ENCODE assay signal across 8 mouse cellular contexts in genomic region chr13:109228967-109229617, GRCm38 (mm10).
DNase-seq lines count a peak whose midpoint lies in the region; ATAC-seq and TF ChIP-seq lines count a peak whose summit lies in the region.

No protein-coding gene starts in this region.

- peak overlapping the region; percentile 42 for H3K4me3 ChIP-seq in left cerebral cortex, adult 2 months
- peak overlapping the region; percentile 58 for H3K4me3 ChIP-seq in bone marrow macrophage, adult 2 months (ENCODE audit: insufficient read depth, low read length)
- H3K4me3 ChIP-seq in forebrain, embryonic 12.5 days (replicated peaks), result no peak overlapping the region
- H3K4me3 ChIP-seq in intestine, embryonic 14.5 days (ENCODE audit: low read depth, low read length), result 0 out of 2 replicates have a peak overlapping the region, but pooled peaks have one; percentile 10
- peak overlapping the region; percentile 23 for H3K4me3 ChIP-seq in macrophage (ENCODE audit: inconsistent target)
- peak overlapping the region; percentile 23 for H3K4me3 ChIP-seq in stomach, embryonic 15.5 days (replicated peaks)

- no peak for TF ChIP-seq POLR2A in bone marrow macrophage, adult 2 months (IDR thresholded peaks at IDR 0.05; ENCODE audit: borderline replicate concordance, low read depth, low read length)

- TF ChIP-seq CTCF in left cerebral cortex, adult 2 months (IDR thresholded peaks at IDR 0.05), result peak; percentile 85
- TF ChIP-seq CTCF in bone marrow macrophage, adult 2 months (IDR thresholded peaks at IDR 0.05; ENCODE audit: low read depth, low read length), result no peak

- no peaks in the 10 kb centered on the region for H3K36me3 ChIP-seq in forebrain, embryonic 12.5 days (replicated peaks)
- H3K36me3 ChIP-seq in intestine, embryonic 14.5 days (ENCODE audit: control insufficient read depth, insufficient read depth, low read length), result no peaks in the 10 kb centered on the region
- no peaks in the 10 kb centered on the region for H3K36me3 ChIP-seq in macrophage (ENCODE audit: inconsistent target)
- no peaks in the 10 kb centered on the region for H3K36me3 ChIP-seq in stomach, embryonic 15.5 days

- no peak overlapping the region for H3K27ac ChIP-seq in left cerebral cortex, adult 2 months
- H3K27ac ChIP-seq in bone marrow macrophage, adult 2 months (ENCODE audit: insufficient read depth, low read depth, low read length), result no peak overlapping the region
- H3K27ac ChIP-seq in forebrain, embryonic 12.5 days, result no peak overlapping the region
- no peak overlapping the region for H3K27ac ChIP-seq in intestine, embryonic 14.5 days (ENCODE audit: low read depth)
- H3K27ac ChIP-seq in macrophage, result no peak overlapping the region
- peak overlapping the region; percentile 45; the same call in 1 of the 2 replicates for H3K27ac ChIP-seq in stomach, embryonic 15.5 days

- intact Hi-C loops in left cerebral cortex, adult 2 months (cut with DNase I), result loop anchor here (1.0 to 2.0 kb wide), 4 partner anchors 114 to 382 kb away; no protein-coding TSS in a partner anchor

- no peaks in the 10 kb centered on the region for H3K9me3 ChIP-seq in forebrain, embryonic 12.5 days
- H3K9me3 ChIP-seq in intestine, embryonic 14.5 days (ENCODE audit: control insufficient read depth, low read length), result no peaks in the 10 kb centered on the region
- no peaks in the 10 kb centered on the region for H3K9me3 ChIP-seq in stomach, embryonic 15.5 days

- H3K79me2 ChIP-seq in macrophage (ENCODE audit: inconsistent target), result no peaks in the 10 kb centered on the region

- H3K9ac ChIP-seq in forebrain, embryonic 12.5 days, result no peak overlapping the region
- H3K9ac ChIP-seq in intestine, embryonic 14.5 days (ENCODE audit: low read length), result no peak overlapping the region
- H3K9ac ChIP-seq in stomach, embryonic 15.5 days, result no peak overlapping the region

- no peak for DNase-seq in left cerebral cortex, adult 2 months (ENCODE audit: extremely low spot score in 1 of 2, low spot score in 2 of 2)
- no peak for DNase-seq in left cerebral cortex, adult 18-20 months (ENCODE audit: low spot score in 2 of 2)
- DNase-seq in intestine, embryonic 14.5 days (ENCODE audit: low spot score), result peak; percentile 68
- no peak for DNase-seq in urinary bladder, adult 18-20 months (ENCODE audit: low spot score in 2 of 2)

- peaks cover 7% of the 10 kb centered on the region for H3K4me1 ChIP-seq in bone marrow macrophage, adult 2 months (ENCODE audit: control insufficient read depth, insufficient read depth, low read length)
- peaks cover 4% of the 10 kb centered on the region; the same call in 1 of the 2 replicates for H3K4me1 ChIP-seq in forebrain, embryonic 12.5 days
- H3K4me1 ChIP-seq in intestine, embryonic 14.5 days (replicated peaks; ENCODE audit: control insufficient read depth, insufficient read depth, low read length), result peaks cover 13% of the 10 kb centered on the region
- peaks cover 15% of the 10 kb centered on the region for H3K4me1 ChIP-seq in stomach, embryonic 15.5 days

- H3K27me3 ChIP-seq in forebrain, embryonic 12.5 days, result no peaks in the 10 kb centered on the region
- H3K27me3 ChIP-seq in intestine, embryonic 14.5 days (replicated peaks; ENCODE audit: control insufficient read depth, insufficient read depth, low read length), result no peaks in the 10 kb centered on the region
- no peaks in the 10 kb centered on the region for H3K27me3 ChIP-seq in stomach, embryonic 15.5 days (replicated peaks)

- ATAC-seq in forebrain, embryonic 12.5 days (ENCODE audit: low FRiP score), result peak; percentile 78; the same call in 1 of the 2 replicates
- peak; percentile 82 for ATAC-seq in intestine, embryonic 14.5 days (replicated peaks; ENCODE audit: low FRiP score, low TSS enrichment, low read depth)
- ATAC-seq in stomach, embryonic 15.5 days (ENCODE audit: insufficient read depth, low FRiP score, low read depth), result peak; percentile 56; the same call in 1 of the 2 replicates

- 29% methylated on average over 8 of the region's 8 CpGs for WGBS in forebrain, embryonic 12.5 days
- 22% methylated on average over 8 of the region's 8 CpGs for WGBS in intestine, embryonic 14.5 days
- WGBS in macrophage (ENCODE audit: missing documents), result 26% methylated on average over 8 of the region's 8 CpGs
- 21% methylated on average over 8 of the region's 8 CpGs for WGBS in stomach, embryonic 15.5 days

- H3K4me2 ChIP-seq in forebrain, embryonic 12.5 days, result no peak overlapping the region
- H3K4me2 ChIP-seq in intestine, embryonic 14.5 days (ENCODE audit: low read length), result peak overlapping the region; percentile 56
- H3K4me2 ChIP-seq in stomach, embryonic 15.5 days, result peak overlapping the region; percentile 53
